Mouse (Mus musculus) right cerebral cortex, postnatal 36 days (tissue): ENCODE measurements around the gene Ccdc124.

Experiments
- DNase-seq, 2 experiments: peaks; one replicate each; pipeline ENCODE4 v3.0.0; 2022; ENCODE audit warnings: low spot score in 2 of 2, mixed read lengths in 1 of 2

The Ccdc124 gene

DNA sequence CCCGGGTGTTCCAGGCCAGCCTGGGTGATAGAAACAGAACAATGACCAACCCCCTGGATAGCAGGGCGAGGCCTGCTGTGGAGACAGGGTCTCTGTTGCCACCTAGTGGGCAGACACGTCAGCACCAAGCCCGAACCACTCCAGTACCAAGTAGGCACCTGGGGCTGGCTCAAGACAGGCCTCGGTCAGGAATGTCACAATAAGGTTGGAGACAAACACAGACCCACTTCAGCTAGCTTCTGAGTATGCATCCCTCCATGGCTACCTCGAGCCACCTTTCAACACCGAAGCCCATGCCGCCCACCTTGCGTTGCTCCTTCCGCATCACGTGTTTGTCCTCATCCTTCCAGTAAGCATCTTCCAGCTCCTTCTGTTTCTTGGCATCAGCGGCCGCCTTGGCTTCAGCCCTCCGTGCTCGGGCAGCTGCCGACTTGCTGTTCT lies 4.1 kb downstream of the Ccdc124 start:
- peak; percentile 70 to 73 for DNase-seq

DNA sequence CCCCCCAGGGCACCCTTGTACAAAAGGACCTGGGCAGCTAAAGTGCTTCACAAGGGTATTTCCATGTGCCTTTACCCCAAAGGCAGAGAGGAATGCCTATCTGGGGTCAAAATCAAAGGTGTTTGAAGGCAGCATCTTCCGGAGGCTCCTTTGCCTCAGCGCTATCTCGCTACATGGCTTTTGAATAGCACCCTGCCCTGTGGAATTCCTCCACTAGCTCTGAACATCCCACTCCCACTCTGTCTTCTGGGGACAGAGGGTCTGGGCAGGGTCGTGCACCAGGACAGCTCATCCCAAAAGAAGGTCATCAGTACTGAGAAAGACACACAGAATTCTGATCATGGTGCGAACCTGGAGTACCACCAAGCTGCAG lies 4.5 kb downstream of the Ccdc124 start:
- DNase-seq: no peak

GRCm38 (mm10) chr8:70868559-70869198 lies 5.1 kb downstream of the Ccdc124 start:
- DNase-seq: no peak

DNA sequence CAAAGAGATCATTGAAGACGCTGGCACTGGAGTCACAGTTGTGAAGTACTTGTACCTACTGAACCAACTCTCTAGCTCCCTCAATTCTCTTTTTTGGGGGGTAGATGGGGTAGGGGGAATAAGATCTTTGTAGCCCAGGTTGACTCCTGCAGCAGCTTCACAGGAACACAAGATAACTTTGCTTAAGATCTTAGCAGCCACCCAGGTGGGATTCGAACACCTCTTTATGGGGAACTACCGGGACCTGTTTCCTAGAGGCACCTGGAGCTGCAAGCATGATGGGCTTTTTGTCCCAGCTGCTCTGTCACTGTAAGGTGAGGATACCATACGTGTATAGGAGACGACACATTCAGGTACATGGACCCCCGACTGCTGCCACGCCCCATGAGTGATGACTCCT lies 7.2 kb downstream of the Ccdc124 start:
- no peak for DNase-seq

DNA sequence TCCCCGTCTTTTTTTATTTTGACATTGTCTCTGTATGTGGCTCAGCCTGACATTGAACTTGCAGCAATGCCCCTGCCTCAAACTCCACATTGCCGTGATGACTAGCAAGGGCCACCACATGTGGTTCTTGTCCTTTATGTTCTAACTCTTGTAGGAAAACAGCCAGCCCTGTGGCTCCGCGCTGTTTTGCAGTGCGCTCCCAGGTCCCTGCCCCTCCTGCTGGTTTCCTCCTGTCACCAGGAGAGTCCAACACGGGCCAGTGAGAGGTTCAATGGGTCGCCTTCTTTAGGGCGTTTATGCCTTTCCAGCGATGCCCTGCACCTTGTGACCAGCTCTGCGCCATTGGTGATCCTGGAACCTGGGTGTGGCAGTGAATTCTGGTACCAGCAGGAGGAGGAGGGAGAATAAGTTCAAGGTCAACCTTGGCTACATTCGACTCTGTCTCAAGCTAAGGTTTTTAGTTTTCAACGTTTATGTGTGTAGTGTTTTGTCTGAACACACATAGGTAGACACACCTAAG lies 7.7 kb downstream of the Ccdc124 start:
- DNase-seq: no peak

DNA sequence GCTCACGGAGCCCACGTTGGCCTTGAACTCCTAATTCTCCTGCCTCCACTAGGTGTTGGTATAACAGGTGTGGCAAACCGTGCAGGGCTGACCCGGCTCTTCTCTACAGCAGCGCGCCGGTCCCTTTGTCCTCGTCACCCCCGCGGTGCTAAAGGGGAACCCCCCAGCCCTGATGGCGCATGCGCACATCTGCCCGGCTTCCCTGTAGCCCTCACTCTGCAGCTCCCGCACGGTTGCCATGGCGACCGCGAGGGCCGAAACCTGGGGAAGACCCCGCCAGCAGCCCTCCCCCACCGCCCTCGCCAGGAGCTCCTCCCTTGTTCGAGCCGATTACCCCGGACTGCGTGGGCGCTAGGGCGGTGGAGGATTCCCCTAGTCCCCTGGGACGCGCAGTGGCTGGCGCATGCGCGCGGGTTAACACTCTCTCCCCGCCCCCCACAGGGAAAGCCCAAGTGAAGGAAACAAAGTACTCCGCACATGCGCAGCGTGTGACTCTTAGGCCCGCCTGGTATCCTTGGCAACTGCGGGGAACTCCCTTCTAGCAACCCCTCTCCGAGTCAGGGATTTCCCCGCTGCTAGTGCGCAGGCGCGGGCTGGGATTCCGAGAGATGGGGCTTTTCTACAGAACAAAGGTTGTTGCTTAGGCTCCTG lies 8.3 kb downstream of the Ccdc124 start:
- peak; percentile 98 for DNase-seq

- no peak for DNase-seq
Observed at GRCm38 (mm10) chr8:70864712-70865221, 9.0 kb downstream of the Ccdc124 start.

GRCm38 (mm10) chr8:70863956-70864711 lies 9.6 kb downstream of the Ccdc124 start:
- DNase-seq: no peak

DNA sequence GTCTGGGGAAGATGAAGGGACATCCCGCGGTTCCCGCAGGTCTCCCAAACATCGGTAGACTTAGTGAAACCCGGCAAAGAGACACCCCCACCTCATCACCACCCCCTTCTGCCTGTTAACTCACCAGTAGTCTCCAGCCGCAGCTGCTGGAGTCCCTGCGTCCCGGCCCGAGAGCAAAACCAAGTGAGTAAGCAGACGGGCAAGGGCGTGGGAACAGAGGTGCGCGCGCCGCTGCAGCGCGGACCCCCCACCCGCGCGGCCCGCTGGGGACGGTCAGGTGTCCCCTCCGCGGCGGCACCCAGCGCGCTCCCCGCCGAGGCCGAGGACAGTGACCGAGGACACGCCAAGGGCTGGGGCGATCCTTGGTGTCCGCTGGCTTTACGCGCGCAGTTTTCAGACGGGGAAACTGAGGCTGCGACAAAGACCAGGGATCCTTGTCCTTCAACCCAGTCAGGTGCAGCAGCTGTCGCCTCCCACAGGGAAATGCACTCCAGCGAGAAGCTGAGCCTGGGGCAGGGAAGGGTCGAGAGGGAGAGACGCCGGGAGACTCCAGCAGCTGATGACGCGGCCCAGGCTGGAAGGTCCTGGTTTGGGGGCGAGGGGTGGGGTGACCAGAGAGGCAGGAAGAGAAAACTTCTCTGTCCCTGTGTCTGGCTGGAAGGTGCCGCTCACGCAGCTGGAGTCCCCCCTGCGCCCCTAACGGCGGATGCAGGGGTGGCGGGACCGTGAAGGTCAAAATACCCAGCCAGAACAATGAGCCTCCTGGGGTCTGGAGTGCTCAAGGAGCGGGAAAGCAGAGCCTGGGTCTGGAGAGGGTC lies 10.7 kb downstream of the Ccdc124 start, which contains the start of gene Kcnn1:
Gene Kcnn1, minus strand, starts transcription at position 435 of the 818 bp plus-strand sequence.
- DNase-seq: no peak

DNA sequence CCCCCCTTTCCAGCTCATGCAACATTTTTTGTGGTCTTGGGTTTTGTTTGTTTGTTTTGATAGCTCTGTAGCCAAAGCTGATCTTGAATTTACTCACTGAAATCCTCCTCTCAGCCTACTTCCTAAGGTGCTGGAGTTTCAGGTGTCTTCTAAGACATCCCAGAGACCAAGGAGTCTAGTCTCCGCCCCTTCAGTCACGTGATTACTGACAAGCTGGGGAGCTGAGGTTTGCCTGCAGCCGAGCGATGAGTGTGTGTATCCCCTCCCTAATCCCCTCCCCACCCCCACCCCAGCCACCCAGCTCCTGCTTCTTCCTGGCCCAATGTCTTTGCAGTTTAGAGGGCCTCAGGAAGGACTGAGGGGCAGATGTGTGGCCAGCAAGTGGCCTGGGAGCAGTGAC lies 16.2 kb downstream of the Ccdc124 start:
- no peak for DNase-seq

GRCm38 (mm10) chr8:70856541-70857197 lies 17.1 kb downstream of the Ccdc124 start:
- peak; percentile 64 to 75 for DNase-seq

GRCm38 (mm10) chr8:70856028-70856427 lies 17.7 kb downstream of the Ccdc124 start:
- DNase-seq: no peak

DNA sequence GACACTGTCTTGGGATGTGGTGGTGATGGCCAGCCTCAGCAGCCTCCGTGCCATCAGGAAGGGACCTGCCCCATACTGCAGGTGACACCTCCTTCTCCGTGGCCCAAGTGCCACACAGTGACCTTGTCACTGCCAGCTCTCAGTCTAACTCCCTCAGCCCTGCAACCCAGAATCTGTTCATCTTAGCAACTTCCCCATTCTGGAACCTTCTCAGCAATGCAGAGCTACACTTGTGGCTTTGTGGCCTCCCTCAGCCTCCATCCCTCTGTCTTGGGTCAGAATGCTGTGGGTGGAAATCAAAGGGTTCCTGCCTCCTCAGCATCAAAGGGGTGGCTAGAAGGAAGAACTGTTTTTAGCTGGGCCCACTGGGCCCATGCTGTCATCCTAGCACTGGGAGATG lies 19.9 kb downstream of the Ccdc124 start:
- DNase-seq: no peak

DNA sequence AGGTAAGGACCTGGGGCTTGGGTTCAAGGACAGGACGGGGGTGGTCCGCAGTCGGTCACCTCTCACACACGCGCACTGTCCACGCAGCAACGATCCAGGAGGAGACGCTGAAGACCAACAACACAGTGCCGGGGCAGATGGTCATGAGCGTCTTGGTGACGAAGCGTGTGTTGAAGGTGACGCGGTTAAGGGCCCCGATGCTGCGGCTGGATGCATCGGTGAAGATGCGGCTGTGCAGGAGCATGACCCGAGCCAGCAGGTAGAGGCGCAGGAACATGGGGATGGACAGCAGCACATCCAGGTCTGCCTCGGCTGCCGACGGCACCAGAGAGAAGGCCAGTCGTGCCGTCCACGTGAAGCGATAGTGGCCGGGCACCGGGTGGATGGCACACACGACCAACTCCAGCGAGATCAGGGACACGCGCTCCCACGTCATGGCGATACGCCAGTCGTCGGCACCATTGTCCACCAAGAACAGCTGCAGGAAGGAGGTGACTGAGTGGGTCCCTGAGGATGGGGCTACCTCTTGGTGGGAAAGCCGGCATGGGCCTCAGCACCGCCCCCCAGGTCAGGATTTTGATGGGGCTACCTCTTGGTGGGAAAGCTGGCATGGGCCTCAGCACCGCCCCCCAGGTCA lies 21.0 kb downstream of the Ccdc124 start:
- DNase-seq: no peak

GRCm38 (mm10) chr8:70851837-70852236 lies 21.9 kb downstream of the Ccdc124 start:
- no peak for DNase-seq

DNA sequence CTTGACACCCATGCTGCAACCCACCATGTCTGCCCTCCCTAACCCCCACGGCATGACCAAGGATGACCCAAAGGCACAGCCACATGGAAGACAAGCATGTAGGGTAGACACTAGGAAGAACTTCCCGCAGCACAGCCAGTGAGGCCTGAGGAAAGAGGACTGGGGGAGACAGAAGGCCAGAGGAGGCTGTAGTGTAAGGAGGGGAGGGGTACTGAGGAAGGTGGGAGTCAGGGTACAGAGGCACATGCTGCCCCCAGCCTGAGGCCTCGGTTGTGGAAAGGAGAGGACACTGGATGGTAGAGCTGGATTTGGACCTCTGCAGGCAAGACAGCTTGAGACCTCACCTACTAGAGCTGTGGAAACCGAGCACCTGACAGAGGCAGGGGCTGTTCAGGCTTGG lies 22.8 kb downstream of the Ccdc124 start:
- no peak for DNase-seq

DNA sequence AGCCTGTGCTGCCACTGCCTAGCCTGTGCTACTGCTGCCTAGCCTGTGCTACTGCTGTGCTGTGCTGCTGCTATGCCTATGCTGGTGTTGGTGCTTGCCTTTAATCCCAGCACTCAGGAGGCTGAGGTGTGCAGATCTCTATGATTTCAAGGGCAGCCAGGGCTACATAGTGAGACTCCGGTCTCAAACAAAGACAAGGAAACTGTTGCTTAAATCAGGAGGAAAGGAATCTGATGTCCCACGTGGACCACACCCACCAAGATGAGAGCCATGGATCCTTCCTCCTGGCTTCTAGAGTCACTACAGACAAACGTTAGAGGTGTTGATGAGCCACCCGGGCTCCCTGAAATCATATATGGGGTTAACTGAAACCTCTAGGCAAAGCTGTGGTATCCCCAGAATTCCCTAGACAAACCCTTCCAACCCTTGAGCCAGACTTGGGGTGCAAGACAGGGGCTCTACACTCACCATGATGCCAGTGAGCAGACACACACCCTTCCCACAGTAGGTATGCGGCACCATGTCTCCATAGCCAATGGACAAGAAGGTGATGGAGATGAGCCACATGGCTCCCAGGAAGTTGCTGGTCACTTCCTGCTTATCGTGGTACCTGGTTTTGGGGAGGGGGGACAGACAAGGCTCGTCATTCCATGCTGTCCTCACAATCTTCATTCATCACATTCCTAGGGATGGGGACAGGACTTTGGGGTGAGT lies 23.4 kb downstream of the Ccdc124 start:
- no peak for DNase-seq

GRCm38 (mm10) chr8:70849333-70849990 lies 24.3 kb downstream of the Ccdc124 start:
- DNase-seq: no peak
